Mouse (Mus musculus) stomach, postnatal 0 days (tissue): Measurements from ENCODE around the gene Fabp2.

Experiments
- CTCF ChIP-seq: IDR thresholded peaks from 2 replicates; pipeline ENCODE4 v1.5.1; 2016; ENCODE audit warnings: antibody characterized with exemption, low read depth, mild to moderate bottlenecking, moderate library complexity
- EP300 ChIP-seq: optimal IDR thresholded peaks from 2 replicates; pipeline ENCODE3; 2016; ENCODE audit warnings: antibody characterized with exemption

DNA sequence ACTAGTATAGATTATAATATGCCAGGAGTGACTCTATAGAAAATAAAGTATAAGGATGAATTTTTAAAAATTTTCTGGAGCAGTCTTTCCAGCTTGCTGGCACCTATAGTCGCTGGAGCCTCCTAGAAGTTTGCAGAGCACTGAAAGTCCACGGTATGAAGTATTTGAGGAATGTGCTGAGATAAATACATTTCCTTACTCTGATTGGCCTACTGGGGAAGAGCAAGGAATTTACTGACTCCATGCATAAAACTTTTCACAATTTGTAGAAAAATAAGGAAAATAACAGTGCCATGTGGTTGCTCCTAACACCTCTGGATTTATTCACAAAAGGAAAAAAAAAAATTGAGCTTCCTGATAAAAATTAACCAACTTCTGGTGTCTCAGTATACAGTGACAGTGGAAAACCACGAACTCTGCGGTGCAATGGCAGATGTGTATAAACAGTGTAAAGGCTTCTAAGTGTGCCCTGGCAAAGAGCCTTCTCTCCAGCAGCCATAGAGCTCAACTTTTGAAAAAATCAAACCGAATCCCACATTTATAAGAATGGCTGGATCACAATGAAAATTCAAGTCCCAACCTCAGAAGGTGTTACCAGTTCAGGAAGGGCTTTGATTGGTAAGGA is 46.4 kb upstream of the Fabp2 start:
- no peak for TF ChIP-seq CTCF
- TF ChIP-seq EP300: no peak
